Mouse (Mus musculus): ENCODE measurements around the gene Cfap44. TPM values are rescaled to one million over a fixed set of nuclear protein-coding genes. Genes with fewer than 3 reads are reported as not detected.
"Not testable (repeated sequence)": the region's sequence is repeated elsewhere in the genome, so short reads cannot be mapped to it uniquely, and the experiment has no call there.

The Cfap44 gene
- total RNA-seq, 2 experiments from 2014 or later, result not detected

GRCm38 (mm10) chr16:44421735-44422134 is 27.1 kb downstream of the Cfap44 start:
- intact Hi-C loops (cut with DNase I), result no loop called here
- DNase-seq (ENCODE audit: low spot score), result no peak

GRCm38 (mm10) chr16:44423499-44423898 is 28.9 kb downstream of the Cfap44 start:
- intact Hi-C loops (cut with DNase I), result no loop called here
- no peak for DNase-seq (ENCODE audit: low spot score)

GRCm38 (mm10) chr16:44428456-44428855 is 33.9 kb downstream of the Cfap44 start:
- intact Hi-C loops (cut with DNase I), result no loop called here
- DNase-seq (ENCODE audit: low spot score), result no peak

- no peak for DNase-seq (ENCODE audit: low spot score)
- intact Hi-C loops (cut with DNase I), result no loop called here
Measured at GRCm38 (mm10) chr16:44430021-44430420, 35.4 kb downstream of the Cfap44 start.

- DNase-seq (ENCODE audit: low spot score), result no peak
- intact Hi-C loops (cut with DNase I), result no loop called here
Measured at GRCm38 (mm10) chr16:44434931-44435330, 40.3 kb downstream of the Cfap44 start.

GRCm38 (mm10) chr16:44435481-44435880 is 40.9 kb downstream of the Cfap44 start:
- intact Hi-C loops (cut with DNase I), result no loop called here
- no peak for DNase-seq (ENCODE audit: low spot score)

GRCm38 (mm10) chr16:44441913-44442312 is 47.3 kb downstream of the Cfap44 start:
- DNase-seq (ENCODE audit: low spot score); intact Hi-C loops (cut with DNase I): not testable (repeated sequence)

GRCm38 (mm10) chr16:44457858-44458257 is 63.3 kb downstream of the Cfap44 start:
- DNase-seq (ENCODE audit: low spot score), result no peak
- intact Hi-C loops (cut with DNase I), result no loop called here

- intact Hi-C loops (cut with DNase I), result no loop called here
Measured at GRCm38 (mm10) chr16:44458826-44459225, 64.2 kb downstream of the Cfap44 start.

GRCm38 (mm10) chr16:44460922-44461321 is 66.3 kb downstream of the Cfap44 start:
- intact Hi-C loops (cut with DNase I), result no loop called here
- DNase-seq (ENCODE audit: low spot score), result no peak

More at GRCm38 (mm10) chr16:44458826-44459225, 64.2 kb downstream of the Cfap44 start:
- DNase-seq (ENCODE audit: low spot score), result no peak

GRCm38 (mm10) chr16:44475281-44475680 is 80.7 kb downstream of the Cfap44 start:
- intact Hi-C loops (cut with DNase I), result no loop called here
- no peak for DNase-seq (ENCODE audit: low spot score)

- intact Hi-C loops (cut with DNase I), result no loop called here
- DNase-seq (ENCODE audit: low spot score), result no peak
Measured at GRCm38 (mm10) chr16:44475682-44476375, 81.2 kb downstream of the Cfap44 start.

- DNase-seq (ENCODE audit: low spot score), result no peak
- intact Hi-C loops (cut with DNase I), result no loop called here
Measured at GRCm38 (mm10) chr16:44478767-44479166, 84.2 kb downstream of the Cfap44 start.

GRCm38 (mm10) chr16:44479852-44480251 is 85.3 kb downstream of the Cfap44 start:
- intact Hi-C loops (cut with DNase I), result loop anchor here (10.0 kb wide), 2 partner anchors 245 to 615 kb away; partner anchors contain the start of genes Ccdc80 and Nepro
- no peak for DNase-seq (ENCODE audit: low spot score)

- DNase-seq (ENCODE audit: low spot score), result no peak
- intact Hi-C loops (cut with DNase I), result loop anchor here (10.0 kb wide), 2 partner anchors 244 to 614 kb away; partner anchors contain the start of genes Ccdc80 and Nepro
Measured at GRCm38 (mm10) chr16:44480616-44481015, 86.0 kb downstream of the Cfap44 start.

- no peak for DNase-seq (ENCODE audit: low spot score)
Measured at GRCm38 (mm10) chr16:44481599-44482593, 87.3 kb downstream of the Cfap44 start.

GRCm38 (mm10) chr16:44484079-44484478 is 89.5 kb downstream of the Cfap44 start:
- DNase-seq (ENCODE audit: low spot score), result peak; percentile 39
- intact Hi-C loops (cut with DNase I), result loop anchor here (1.0 to 10.0 kb wide), 3 partner anchors 159 to 611 kb away; partner anchors contain the start of genes Ccdc80 and Nepro

More at GRCm38 (mm10) chr16:44481599-44482593, 87.3 kb downstream of the Cfap44 start:
- intact Hi-C loops (cut with DNase I), result loop anchor here (10.0 kb wide), 2 partner anchors 243 to 613 kb away; partner anchors contain the start of genes Ccdc80 and Nepro

- no peak for DNase-seq (ENCODE audit: low spot score)
- intact Hi-C loops (cut with DNase I), result loop anchor here (1.0 to 10.0 kb wide), 3 partner anchors 158 to 610 kb away; partner anchors contain the start of genes Ccdc80 and Nepro
Measured at GRCm38 (mm10) chr16:44484831-44485230, 90.2 kb downstream of the Cfap44 start.

GRCm38 (mm10) chr16:44485691-44486090 is 91.1 kb downstream of the Cfap44 start:
- intact Hi-C loops (cut with DNase I), result loop anchor here (10.0 kb wide), 2 partner anchors 239 to 609 kb away; partner anchors contain the start of genes Ccdc80 and Nepro
- DNase-seq (ENCODE audit: low spot score), result no peak

GRCm38 (mm10) chr16:44486612-44487011 is 92.0 kb downstream of the Cfap44 start:
- no peak for DNase-seq (ENCODE audit: low spot score)
- intact Hi-C loops (cut with DNase I), result loop anchor here (10.0 kb wide), 2 partner anchors 238 to 608 kb away; partner anchors contain the start of genes Ccdc80 and Nepro

Data from heart, postnatal 25 days (tissue).